8 mouse cellular contexts compared by ENCODE assay signal in genomic region chr4:130195924-130196323, GRCm38 (mm10).
"Had no signal": no experiment of that assay in that cellular context is flagged by ENCODE, and none has a peak within 500 bp of the region (broad histone marks: within the 10 kb centered on the region; RNA-seq: fewer than 3 reads in every experiment).

No protein-coding gene starts in this region.

- DNase-seq: lung, adult 18-20 months; lung, embryonic 14.5 days; right cerebral cortex, postnatal 25 days; right cerebral cortex, postnatal 4 days; spleen, adult 18-20 months; thymus, adult 18-20 months; thymus, postnatal 14 days; thymus, postnatal 36 days had no signal
